Mouse (Mus musculus) C2C12 (cell line): ENCODE data around the gene Cabin1.

ENCODE experiments used
- CEBPB ChIP-seq: IDR thresholded peaks from one replicate; pipeline ENCODE4 v1.6.1; 2011; ENCODE audit warnings: low read depth, mild to moderate bottlenecking, control low read depth, moderate library complexity
- CTCF ChIP-seq: IDR thresholded peaks from one replicate; pipeline ENCODE4 v1.5.1; 2011; ENCODE audit not compliant: control insufficient read depth, insufficient read depth, insufficient read length
- MAX ChIP-seq: IDR thresholded peaks from one replicate; pipeline ENCODE4 v1.6.1; 2011; ENCODE audit warnings: mild to moderate bottlenecking, control low read depth
- MYOD1 ChIP-seq: IDR thresholded peaks from one replicate; pipeline ENCODE4 v1.6.1; 2011; ENCODE audit warnings: low read depth; ENCODE audit not compliant: control insufficient read depth, insufficient read length
- MYOG ChIP-seq: IDR thresholded peaks from one replicate; pipeline ENCODE4 v1.6.1; 2011; ENCODE audit not compliant: control insufficient read depth, insufficient read length; ENCODE audit errors: extremely low read depth
- USF1 ChIP-seq: IDR thresholded peaks from one replicate; pipeline ENCODE4 v1.6.1; 2011; ENCODE audit warnings: low read depth, mild to moderate bottlenecking, control low read depth, moderate library complexity

DNA sequence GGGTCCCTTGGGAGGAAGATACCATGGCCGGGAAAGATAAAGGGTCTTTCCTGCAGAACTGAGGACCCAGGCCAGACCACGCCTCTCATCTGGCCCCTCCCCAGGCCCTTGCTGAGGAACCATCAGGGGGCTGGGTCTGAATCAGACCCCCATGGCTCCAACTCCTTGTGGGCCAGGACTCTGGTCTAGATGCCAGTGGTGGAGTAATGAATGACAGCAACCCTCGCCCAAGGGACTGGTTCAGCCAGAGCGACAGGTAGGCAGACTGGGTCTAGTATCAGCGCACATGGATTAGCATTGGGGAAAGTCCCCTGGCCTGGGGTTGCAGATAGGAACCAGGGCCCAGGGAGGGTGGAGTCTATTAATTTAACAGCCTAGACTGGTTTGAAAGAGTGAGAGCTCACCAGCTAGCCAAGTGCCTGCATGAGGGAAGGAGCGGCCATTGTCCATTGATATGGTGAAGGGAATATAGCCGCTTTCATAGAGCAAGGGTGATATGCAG lies 122.4 kb downstream of the Cabin1 start:
- no peak for TF ChIP-seq CTCF
- no peak for TF ChIP-seq MYOD1
- no peak for TF ChIP-seq USF1
- no peak for TF ChIP-seq MAX
- TF ChIP-seq MYOG = no peak
- TF ChIP-seq CEBPB = no peak
